Mouse (Mus musculus) limb, embryonic 11.5 days (tissue): ENCODE data around the gene Mtus2. TPM values are rescaled to one million over a fixed set of nuclear protein-coding genes. Genes with fewer than 3 reads are reported as not detected.
A peak's percentile ranks its signal among the peaks of the same experiment; 100 is the strongest.
"Not testable (repeated sequence)": the region's sequence is repeated elsewhere in the genome, so short reads cannot be mapped to it uniquely, and the experiment has no call there.

Source experiments
- ATAC-seq: fragments of 200-750 bp; cut with Nextera tagmentation; 2 replicates; pipeline ENCODE4 v1.8.0; 2017; ENCODE audit warnings: low read depth; ENCODE audit not compliant: insufficient number of reproducible peaks, low FRiP score, low TSS enrichment
- DNase-seq: peaks from one replicate; pipeline ENCODE4 v3.0.0-alpha.2; 2015; ENCODE audit warnings: low spot score
- H3K27ac ChIP-seq: fragments of 300-500 bp; sonication (generic); replicated peaks from 2 replicates; pipeline ENCODE4 v1.5.1; 2014; ENCODE audit warnings: low read depth, mild to moderate bottlenecking, low read length
- H3K27me3 ChIP-seq: fragments of 300-500 bp; sonication (generic); 2 replicates; pipeline ENCODE4 v1.6.1; 2014; ENCODE audit warnings: mild to moderate bottlenecking, low read length, mixed read lengths; ENCODE audit not compliant: control insufficient read depth, insufficient read depth
- H3K36me3 ChIP-seq: fragments of 300-500 bp; sonication (generic); 2 replicates; pipeline ENCODE4 v1.6.1; 2014; ENCODE audit warnings: mild to moderate bottlenecking, low read length, moderate library complexity, mixed read lengths; ENCODE audit not compliant: control insufficient read depth, insufficient read depth
- H3K4me1 ChIP-seq: fragments of 300-500 bp; sonication (generic); 2 replicates; pipeline ENCODE4 v1.6.1; 2014; ENCODE audit warnings: low read length, mixed read lengths; ENCODE audit not compliant: control insufficient read depth, insufficient read depth
- H3K4me2 ChIP-seq: fragments of 300-500 bp; sonication (generic); 2 replicates; pipeline ENCODE4 v1.6.1; 2014; ENCODE audit warnings: low read depth, mild to moderate bottlenecking, moderate library complexity; ENCODE audit not compliant: severe bottlenecking
- H3K4me3 ChIP-seq: fragments of 300-500 bp; sonication (generic); 2 replicates; pipeline ENCODE4 v1.5.1; 2014; ENCODE audit warnings: low read depth, low read length
- H3K9ac ChIP-seq: fragments of 300-500 bp; sonication (generic); 2 replicates; pipeline ENCODE4 v1.6.1; 2014; ENCODE audit warnings: mild to moderate bottlenecking, low read length
- H3K9me3 ChIP-seq: fragments of 300-500 bp; sonication (generic); 2 replicates; pipeline ENCODE4 v1.6.1; 2016; ENCODE audit warnings: low read length; ENCODE audit not compliant: control insufficient read depth
- WGBS: fragments of 180-500 bp; shearing (Covaris S2); extraction: QIAGEN DNeasy Blood & Tissue Kit; methylation state at CpG from one replicate; pipeline ENCODE4 v1.1.7; 2014; 5-methylcytosine and 5-hydroxymethylcytosine counted together
- polyA plus RNA-seq: library from polyadenylated mRNA; unstranded; fragments of >200 nt; fragmentation: Nextera tagmentation; extraction: Ambion mirVana; gene quantifications from 2 replicates; pipeline ENCODE4 v1.2.1, GENCODE M21; 2014

Mtus2 gene
- polyA plus RNA-seq, 1 experiment from 2014 or later = 4.0 TPM

GRCm38 (mm10) chr5:147951751-147952150 lies 5.4 kb upstream of the Mtus2 start:
- Histone ChIP-seq H3K4me2 (no peak overlapping the region), H3K9me3 (no peaks in the 10 kb centered on the region), H3K9ac (no peak overlapping the region), H3K36me3 (no peaks in the 10 kb centered on the region), H3K4me3 (no peak overlapping the region), H3K27ac (no peak overlapping the region), H3K27me3 (peaks cover 13% of the 10 kb centered on the region), H3K4me1 (no peaks in the 10 kb centered on the region)
- no peak for ATAC-seq
- 54% methylated on average over 2 of the region's 2 CpGs for WGBS
- no peak for DNase-seq

DNA sequence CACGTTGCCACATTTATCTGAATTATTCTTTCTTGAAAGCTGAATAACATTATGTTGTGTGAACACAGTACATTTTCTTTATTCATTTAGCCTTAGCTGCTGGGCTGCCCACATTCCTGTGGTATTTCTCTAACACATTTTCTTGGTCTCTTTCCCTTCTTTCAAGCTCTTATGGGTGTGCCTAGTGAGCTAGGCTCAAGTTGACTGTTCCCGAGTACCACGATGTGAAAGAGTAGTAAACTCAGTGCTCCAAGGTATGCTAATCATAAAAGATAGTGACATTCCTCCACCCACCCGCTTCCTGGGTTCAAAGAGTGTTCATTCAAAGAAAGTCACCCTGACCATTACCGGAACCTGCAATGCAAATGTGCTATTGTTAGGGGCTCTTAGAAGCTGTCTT lies 3.9 kb upstream of the Mtus2 start:
- not testable (repeated sequence) for H3K36me3 ChIP-seq, ATAC-seq
- 82% methylated on average over 5 of the region's 5 CpGs for WGBS

GRCm38 (mm10) chr5:147955671-147956070 lies 1.4 kb upstream of the Mtus2 start:
- H3K27me3 ChIP-seq = peaks cover 31% of the 10 kb centered on the region
- WGBS = 32% methylated on average over 5 of the region's 5 CpGs
- ATAC-seq = no peak

More for the DNA sequence above, 3.9 kb upstream of the Mtus2 start:
- not testable (repeated sequence) for H3K27ac ChIP-seq, H3K9me3 ChIP-seq, H3K4me3 ChIP-seq, H3K4me1 ChIP-seq, H3K9ac ChIP-seq, DNase-seq, H3K4me2 ChIP-seq
- peaks cover 25% of the 10 kb centered on the region for H3K27me3 ChIP-seq

DNA sequence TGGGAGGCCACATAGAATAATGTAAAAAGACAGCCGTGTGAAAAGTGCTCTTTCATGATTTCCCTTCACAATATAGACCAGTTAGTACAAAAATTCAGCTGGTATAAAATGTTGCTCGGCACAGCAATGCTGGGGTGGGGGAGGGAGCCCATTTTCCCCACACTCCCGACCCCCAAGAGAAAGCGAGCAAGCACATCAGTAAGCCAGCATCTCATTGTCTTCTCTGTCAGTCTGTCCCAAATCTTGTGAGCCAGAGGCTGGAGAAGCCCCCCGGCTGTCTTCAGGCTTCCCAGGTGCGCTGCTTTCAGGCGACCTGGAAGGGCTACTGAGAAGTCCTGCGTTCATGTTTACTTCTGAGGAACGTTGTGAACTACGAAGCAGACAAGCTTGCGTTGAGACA lies 699 bp upstream of the Mtus2 start:
- Histone ChIP-seq H3K9ac (no peak overlapping the region), H3K27ac (no peak overlapping the region), H3K4me1 (peaks cover 5% of the 10 kb centered on the region; the same call in 1 of the 2 replicates), H3K27me3 (peaks cover 31% of the 10 kb centered on the region), H3K36me3 (no peaks in the 10 kb centered on the region), H3K9me3 (no peaks in the 10 kb centered on the region; the same call in 1 of the 2 replicates), H3K4me2 (no peak overlapping the region), H3K4me3 (no peak overlapping the region)
- DNase-seq (no peak), ATAC-seq (no peak)
- 3% methylated on average over 11 of the region's 11 CpGs for WGBS

More at GRCm38 (mm10) chr5:147955671-147956070, 1.4 kb upstream of the Mtus2 start:
- Histone ChIP-seq H3K9me3 (no peaks in the 10 kb centered on the region; the same call in 1 of the 2 replicates), H3K4me2 (no peak overlapping the region), H3K27ac (no peak overlapping the region), H3K4me3 (no peak overlapping the region), H3K9ac (no peak overlapping the region), H3K36me3 (no peaks in the 10 kb centered on the region), H3K4me1 (peaks cover 5% of the 10 kb centered on the region; the same call in 1 of the 2 replicates)
- no peak for DNase-seq

GRCm38 (mm10) chr5:147957592-147958271 lies 612 bp downstream of the Mtus2 start:
- peak overlapping the region; percentile 47 for H3K4me3 ChIP-seq
- peak; percentile 52 for DNase-seq
- no peaks in the 10 kb centered on the region; the same call in 1 of the 2 replicates for H3K9me3 ChIP-seq
- peaks cover 31% of the 10 kb centered on the region for H3K27me3 ChIP-seq
- no peak overlapping the region for H3K27ac ChIP-seq
- peak overlapping the region; percentile 30; the same call in 1 of the 2 replicates for H3K9ac ChIP-seq
- peaks cover 5% of the 10 kb centered on the region; the same call in 1 of the 2 replicates for H3K4me1 ChIP-seq
- 1% methylated on average over 42 of the region's 42 CpGs for WGBS
- H3K36me3 ChIP-seq = no peaks in the 10 kb centered on the region
- ATAC-seq = peak; percentile 36; the same call in 1 of the 2 replicates
- H3K4me2 ChIP-seq = peak overlapping the region; percentile 93

GRCm38 (mm10) chr5:147958552-147958951 lies 1.4 kb downstream of the Mtus2 start:
- Histone ChIP-seq H3K27me3 (peaks cover 31% of the 10 kb centered on the region), H3K4me3 (no peak overlapping the region), H3K4me2 (no peak overlapping the region), H3K27ac (no peak overlapping the region), H3K9ac (no peak overlapping the region), H3K9me3 (no peaks in the 10 kb centered on the region; the same call in 1 of the 2 replicates), H3K4me1 (peaks cover 5% of the 10 kb centered on the region; the same call in 1 of the 2 replicates), H3K36me3 (no peaks in the 10 kb centered on the region)
- WGBS = 44% methylated on average over 13 of the region's 13 CpGs
- DNase-seq (no peak), ATAC-seq (no peak)

- H3K9ac ChIP-seq = no peak overlapping the region
- no peak for DNase-seq
- no peak overlapping the region for H3K4me2 ChIP-seq
- H3K36me3 ChIP-seq = no peaks in the 10 kb centered on the region
- H3K4me3 ChIP-seq = no peak overlapping the region
- WGBS = 45% methylated on average over 5 of the region's 5 CpGs
- ATAC-seq = no peak
- H3K9me3 ChIP-seq = no peaks in the 10 kb centered on the region; the same call in 1 of the 2 replicates
- peaks cover 5% of the 10 kb centered on the region; the same call in 1 of the 2 replicates for H3K4me1 ChIP-seq
- no peak overlapping the region for H3K27ac ChIP-seq
- H3K27me3 ChIP-seq = peaks cover 31% of the 10 kb centered on the region
Measured at GRCm38 (mm10) chr5:147959088-147959487, 2.0 kb downstream of the Mtus2 start.

DNA sequence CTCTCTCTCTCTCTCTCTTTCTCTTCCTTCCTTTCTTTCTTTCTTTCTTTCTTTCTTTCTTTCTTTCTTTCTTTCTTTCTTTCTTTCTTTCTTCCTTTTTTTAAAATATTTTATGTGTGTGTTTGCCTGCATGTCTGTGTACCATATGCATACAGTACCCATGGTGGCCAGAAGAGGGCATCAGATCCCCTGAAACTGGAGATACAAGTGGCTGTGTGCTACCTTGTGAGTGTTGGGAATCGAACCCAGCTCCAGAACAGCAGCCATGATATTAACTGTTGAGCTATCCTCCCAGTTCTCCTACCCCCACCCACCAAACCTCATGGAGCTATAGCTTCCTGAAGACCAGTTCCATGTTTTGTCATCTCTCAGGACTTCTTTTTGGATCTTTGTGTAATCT lies 3.7 kb downstream of the Mtus2 start:
- Histone ChIP-seq H3K27me3 (peaks cover 26% of the 10 kb centered on the region), H3K4me1 (peaks cover 5% of the 10 kb centered on the region; the same call in 1 of the 2 replicates), H3K4me3 (no peak overlapping the region), H3K4me2 (no peak overlapping the region), H3K36me3 (no peaks in the 10 kb centered on the region), H3K9me3 (no peaks in the 10 kb centered on the region; the same call in 1 of the 2 replicates), H3K9ac (no peak overlapping the region), H3K27ac (no peak overlapping the region)
- ATAC-seq (no peak), DNase-seq (no peak)
- WGBS = 68% methylated on average over 1 of the region's 1 CpGs
